Mouse (Mus musculus) granulocyte monocyte progenitor cell, adult 5-6 weeks (primary cell): ENCODE data around the gene Btbd1. TPM values are rescaled to one million over a fixed set of nuclear protein-coding genes. Genes with fewer than 3 reads are reported as not detected.
"Not testable (repeated sequence)": the region's sequence is repeated elsewhere in the genome, so short reads cannot be mapped to it uniquely, and the experiment has no call there.

Experiments used
- ATAC-seq: replicated peaks from 2 replicates; pipeline ENCODE4 v1.8.0; 2016; ENCODE audit warnings: mild to moderate bottlenecking, moderate TSS enrichment, inconsistent platforms; ENCODE audit not compliant: poor library complexity, severe bottlenecking
- total RNA-seq, 2 experiments: library from RNA; stranded (forward) in 1 of 2; stranded (reverse) in 1 of 2; fragments of 200-712, 200-1000 nt in 1 of 2; fragments of >200 nt in 1 of 2; fragmentation: Nextera tagmentation in 1 of 2; gene quantifications; 2 replicates each; pipeline ENCODE4 v1.2.3; 2014 to 2017

Btbd1 gene
- total RNA-seq, 2 experiments from 2014 or later = 79.2 to 87.9 TPM

DNA sequence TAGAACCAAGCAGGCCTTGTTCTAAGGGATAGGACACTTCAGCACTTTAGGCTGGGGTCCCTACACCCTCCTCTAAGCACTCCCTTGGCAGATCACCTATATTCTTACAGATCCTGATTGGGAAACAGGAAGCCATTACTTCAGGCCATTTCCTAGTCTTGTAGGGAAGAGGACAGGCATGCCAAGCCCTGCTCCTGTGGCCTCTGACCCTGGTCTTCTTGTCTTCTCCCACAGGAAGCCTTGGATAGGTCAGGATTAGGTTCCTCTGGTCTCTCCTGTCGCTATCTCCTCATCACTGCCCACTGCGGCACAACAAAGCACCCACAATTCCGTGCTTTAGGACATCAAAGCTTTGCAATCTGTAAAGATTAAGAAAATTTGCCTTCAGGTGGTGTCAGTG, 22.5 kb upstream of the Btbd1 start:
- ATAC-seq = no peak

DNA sequence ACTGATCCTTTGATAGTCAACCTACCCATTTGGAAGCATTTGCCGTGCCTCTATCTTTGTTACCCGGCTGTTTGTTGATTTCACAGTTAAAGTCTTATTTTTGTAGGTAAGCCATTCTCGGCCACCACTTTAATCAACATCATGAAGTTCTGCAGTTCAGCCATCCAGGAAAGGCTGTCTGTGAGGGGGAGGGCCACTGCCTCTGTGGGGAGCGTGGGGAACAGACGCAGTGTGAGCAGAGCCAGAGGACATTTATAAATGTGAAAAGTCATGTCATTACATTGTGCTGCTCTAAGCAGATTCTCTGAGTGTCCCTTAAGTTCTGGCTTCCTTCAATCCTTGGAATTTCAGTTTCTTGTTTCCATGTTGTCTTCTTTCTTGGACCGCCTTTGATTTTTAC, 20.9 kb upstream of the Btbd1 start:
- no peak for ATAC-seq

DNA sequence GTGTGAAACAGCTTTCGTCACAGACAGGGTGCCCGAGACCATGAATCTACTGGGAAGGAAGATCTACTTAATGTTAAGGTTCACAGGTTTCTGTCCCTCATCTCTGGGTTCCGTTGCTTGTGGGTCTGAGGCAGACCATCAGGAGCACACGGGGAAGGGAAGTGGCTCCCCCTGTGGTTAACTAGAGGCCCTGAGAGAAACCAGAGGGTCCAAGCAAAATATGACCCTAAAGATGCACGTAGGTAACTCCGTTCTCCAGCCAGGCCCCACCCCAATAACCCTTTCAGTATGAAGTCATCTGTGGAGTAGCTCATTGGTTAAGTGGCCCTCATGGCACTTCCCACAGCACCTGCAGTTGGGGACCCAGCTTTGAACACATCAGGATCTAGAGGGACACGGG, 20.4 kb upstream of the Btbd1 start:
- ATAC-seq = peak; percentile 57

DNA sequence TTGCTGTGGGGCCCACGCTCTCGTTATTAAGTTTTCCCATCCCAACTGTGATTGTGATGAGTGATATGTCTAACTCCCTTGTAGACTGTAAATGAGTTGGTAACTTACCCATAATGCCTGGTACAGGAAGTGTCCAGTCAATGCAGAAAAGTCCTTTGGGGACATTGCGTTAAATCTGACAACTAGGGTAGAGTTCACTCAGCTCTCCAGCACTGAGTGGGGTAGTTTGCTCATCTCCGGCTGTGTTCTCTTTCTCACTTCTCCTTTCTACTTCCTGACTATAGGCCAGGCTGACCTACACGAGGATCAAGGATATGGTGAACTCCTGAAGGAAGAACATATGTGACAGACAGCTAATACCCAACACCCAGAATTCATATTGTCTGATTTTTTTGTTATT, 20.0 kb upstream of the Btbd1 start:
- ATAC-seq = peak; percentile 91

GRCm38 (mm10) chr7:81847777-81848176, 18.5 kb upstream of the Btbd1 start:
- ATAC-seq = no peak

- ATAC-seq = no peak
Observed at GRCm38 (mm10) chr7:81847010-81847409, 17.8 kb upstream of the Btbd1 start.

DNA sequence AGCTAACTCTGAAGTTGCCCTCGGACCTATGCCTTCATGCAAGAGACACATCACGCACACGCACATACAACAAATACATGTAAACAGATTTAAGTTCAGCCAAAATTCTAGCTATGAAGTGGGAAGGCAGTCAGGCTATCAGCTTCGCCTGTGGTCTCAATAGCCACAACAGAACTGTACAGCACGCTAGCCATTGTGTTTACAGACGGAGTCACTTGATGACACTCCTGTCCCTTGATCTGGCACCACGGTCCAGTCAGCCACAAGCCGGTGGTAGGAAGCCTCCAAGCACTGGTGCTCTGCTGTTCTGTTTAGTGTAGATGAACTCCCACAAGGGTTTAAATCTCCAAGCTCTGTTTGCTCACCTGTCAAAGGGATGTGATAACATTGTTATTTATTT, 16.8 kb upstream of the Btbd1 start:
- no peak for ATAC-seq

- ATAC-seq = no peak
Observed at GRCm38 (mm10) chr7:81845313-81845712, 16.1 kb upstream of the Btbd1 start.

DNA sequence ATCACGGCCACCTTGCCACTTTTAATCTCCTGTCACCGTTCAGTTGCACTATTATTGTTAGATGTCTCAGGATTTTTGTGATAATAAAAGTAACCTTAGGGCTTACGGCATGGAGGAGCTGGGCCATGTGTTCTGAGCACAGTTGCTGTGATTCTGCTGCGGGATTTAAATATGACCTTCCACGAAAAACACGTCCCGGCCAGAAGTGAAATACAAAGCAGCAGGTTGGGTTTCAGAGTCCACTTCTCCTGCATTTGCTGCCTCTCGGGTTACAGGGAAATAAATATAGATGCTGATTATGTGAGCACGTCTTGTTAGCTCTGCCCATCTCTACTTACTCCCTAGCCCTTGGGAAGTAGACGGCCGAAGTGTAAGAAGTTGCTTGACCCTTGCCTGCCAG, 15.6 kb upstream of the Btbd1 start:
- ATAC-seq = no peak

GRCm38 (mm10) chr7:81843903-81844302, 14.7 kb upstream of the Btbd1 start:
- no peak for ATAC-seq

GRCm38 (mm10) chr7:81842998-81843397, 13.8 kb upstream of the Btbd1 start:
- ATAC-seq = peak; percentile 64

- no peak for ATAC-seq
Observed at GRCm38 (mm10) chr7:81842141-81842540, 12.9 kb upstream of the Btbd1 start.

DNA sequence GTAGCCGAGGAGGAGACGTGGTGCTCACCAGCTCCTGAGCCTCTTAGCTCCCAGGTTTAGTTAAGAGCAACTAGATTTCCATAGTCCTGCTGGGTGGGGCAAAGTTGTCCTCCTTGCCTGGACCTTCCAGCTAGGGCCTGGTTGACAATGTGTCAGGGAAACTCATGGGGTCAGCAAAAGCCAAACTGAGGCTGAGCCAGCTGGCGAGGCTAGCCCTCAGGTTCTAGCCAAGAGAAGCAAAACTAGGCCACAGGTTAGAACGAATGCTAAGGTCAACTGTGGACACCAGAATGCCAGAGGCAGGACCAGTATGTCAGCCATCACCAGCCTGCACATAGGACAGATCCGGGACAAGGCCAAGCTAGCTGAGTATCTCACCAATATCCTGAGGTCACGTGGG, 12.2 kb upstream of the Btbd1 start:
- ATAC-seq = no peak

DNA sequence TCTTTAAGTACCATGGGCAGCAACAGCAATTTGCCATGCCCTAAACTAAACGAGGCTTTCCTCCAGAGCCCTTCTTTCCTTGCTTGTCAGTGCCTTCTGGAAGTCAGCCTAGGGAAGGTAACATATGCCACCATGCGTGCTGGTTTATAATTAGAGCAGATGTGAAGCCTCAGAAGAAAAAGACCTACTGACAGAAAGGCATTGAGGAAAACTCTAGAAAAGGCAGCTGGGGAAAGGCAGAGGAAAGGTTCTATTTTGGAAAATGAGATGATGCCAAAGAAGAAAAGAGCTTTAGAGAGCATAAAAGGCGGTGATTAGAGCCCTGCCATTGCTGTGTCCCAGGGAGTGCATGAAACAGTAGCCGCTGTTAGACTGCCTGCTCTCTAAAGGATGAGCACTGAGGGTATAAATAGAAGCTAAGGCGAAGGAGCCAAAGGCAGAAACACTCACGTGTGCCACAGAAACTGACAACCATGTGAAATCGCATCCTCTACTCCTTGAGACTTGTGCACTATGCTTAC, 11.5 kb upstream of the Btbd1 start:
- ATAC-seq = no peak

- ATAC-seq = no peak
Observed at GRCm38 (mm10) chr7:81839746-81840145, 10.5 kb upstream of the Btbd1 start.

- ATAC-seq = not testable (repeated sequence)
Observed at GRCm38 (mm10) chr7:81837771-81838170, 8.5 kb upstream of the Btbd1 start.

DNA sequence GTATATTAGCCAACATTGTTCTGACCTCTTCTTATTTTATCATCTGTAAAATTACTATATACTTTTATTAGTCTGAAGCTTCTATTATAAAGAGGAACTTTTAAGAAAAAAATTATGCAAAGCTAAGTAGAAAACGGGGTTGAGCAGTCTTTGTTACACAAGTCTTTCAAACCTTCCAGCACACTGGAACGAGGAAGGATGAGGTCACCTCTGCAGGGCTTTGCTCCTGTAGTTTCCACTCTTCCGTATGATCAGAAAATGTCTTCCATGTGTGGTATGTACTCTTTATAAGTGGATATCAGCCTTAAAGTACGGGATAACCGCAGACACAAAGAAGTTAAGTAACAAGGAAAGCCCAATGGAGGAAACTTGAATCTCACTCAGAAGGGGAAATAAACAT, 6.2 kb upstream of the Btbd1 start:
- peak; percentile 82 for ATAC-seq

DNA sequence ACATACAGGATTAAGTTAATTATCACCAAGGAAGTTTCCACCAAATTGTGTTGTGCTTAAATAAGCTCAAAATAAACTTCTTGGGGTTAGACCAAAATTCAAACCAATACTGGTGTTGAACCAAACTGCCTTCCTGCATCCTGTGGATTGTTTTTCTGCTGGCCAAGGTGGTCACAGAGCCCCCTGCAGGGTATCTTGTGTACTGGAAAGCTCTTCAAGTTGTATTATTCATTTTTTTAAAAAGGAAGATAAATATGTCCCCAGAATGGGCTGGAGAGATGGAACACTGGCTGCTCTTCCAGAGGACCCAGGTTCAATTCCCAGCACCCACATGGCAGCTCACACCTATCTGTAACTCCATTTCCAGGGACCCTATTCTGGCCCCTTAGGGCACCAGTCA, 5.6 kb upstream of the Btbd1 start:
- ATAC-seq = peak; percentile 44; the same call in 1 of the 2 replicates

DNA sequence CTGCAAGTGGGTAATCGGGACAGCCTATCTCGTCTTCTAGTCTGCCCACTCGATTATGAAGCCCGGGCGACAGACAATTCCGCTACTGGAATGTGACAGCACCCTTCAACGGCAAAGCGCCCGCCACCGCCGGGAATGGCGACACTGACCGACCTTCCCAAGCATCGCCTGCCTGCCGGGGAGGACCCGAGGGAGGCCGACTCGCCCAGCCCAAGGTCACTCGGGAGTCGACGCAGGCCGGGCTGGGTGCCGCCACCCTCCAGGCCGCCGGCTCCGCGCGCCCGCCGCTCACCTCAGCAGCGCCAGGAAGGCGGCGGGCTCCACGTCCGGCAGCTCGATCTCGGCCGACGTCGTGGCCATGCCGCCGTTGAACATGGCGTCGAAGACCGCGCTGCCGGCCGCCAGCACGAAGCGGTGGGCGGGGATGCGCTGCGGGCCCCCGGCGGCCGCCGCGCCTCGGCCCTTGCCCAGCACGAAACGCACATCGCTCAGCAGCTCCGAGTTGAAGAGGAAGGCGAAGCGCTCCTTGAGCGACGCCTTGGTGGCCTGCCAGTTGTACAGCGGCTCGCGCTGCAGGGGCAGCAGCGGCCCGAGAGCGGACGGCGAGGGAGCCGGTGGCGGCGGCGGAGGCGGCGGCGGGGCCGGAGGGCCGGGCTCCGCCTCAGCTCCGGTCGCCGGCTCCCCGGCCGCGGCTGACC, 401 bp downstream of the Btbd1 start:
- ATAC-seq = peak; percentile 36

DNA sequence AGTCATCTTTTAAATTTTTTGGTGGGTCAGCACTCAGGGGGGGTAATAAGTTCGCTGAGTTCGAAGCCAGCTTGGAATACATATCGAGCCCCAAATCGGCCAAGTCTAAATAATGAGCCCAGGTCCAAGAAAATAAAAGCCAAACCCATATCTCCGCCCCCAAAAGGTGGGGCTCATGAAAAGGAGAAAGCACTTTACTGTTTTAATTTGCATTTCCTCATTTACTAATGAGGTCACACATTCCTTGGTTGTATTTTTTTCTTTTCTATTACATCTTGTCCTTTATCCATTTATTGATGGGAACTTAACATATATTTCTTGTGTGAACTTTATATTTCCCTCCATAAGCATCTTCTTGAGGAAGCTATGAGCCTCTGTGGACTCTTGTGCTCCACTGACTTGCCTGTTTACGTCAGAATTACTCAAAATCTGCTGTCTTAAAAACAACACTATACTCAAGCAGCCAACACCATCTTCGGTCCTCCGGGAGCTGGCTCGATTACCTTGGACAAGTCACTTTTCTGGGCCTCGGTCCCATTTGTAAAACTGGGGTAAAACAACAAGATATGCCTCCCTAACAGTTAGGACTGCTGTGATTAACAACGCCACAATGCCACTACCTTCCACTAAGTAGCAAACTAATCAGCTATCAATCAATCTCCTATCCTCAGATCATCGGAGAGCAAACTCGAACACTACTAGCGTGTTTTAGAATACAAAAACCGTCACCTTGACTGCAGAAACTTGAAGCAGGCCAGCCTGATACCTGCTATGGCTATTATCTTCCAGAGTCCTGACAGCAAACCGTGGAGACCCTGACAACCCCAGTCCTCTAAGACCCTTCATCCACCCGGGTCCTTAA, 1.2 kb downstream of the Btbd1 start:
- peak; percentile 26; the same call in 1 of the 2 replicates for ATAC-seq

GRCm38 (mm10) chr7:81825381-81825780, 3.9 kb downstream of the Btbd1 start:
- ATAC-seq = no peak
